Mouse (Mus musculus) ES-Bruce4 (cell line): ENCODE data around the gene Thada.

ENCODE experiments used
- CTCF ChIP-seq: IDR thresholded peaks from one replicate; pipeline ENCODE4 v1.8.1; 2011; ENCODE audit warnings: low read depth, low read length
- POLR2A ChIP-seq: IDR thresholded peaks from one replicate; pipeline ENCODE4 v1.8.1; 2011; ENCODE audit warnings: low read length; ENCODE audit not compliant: insufficient read depth

DNA sequence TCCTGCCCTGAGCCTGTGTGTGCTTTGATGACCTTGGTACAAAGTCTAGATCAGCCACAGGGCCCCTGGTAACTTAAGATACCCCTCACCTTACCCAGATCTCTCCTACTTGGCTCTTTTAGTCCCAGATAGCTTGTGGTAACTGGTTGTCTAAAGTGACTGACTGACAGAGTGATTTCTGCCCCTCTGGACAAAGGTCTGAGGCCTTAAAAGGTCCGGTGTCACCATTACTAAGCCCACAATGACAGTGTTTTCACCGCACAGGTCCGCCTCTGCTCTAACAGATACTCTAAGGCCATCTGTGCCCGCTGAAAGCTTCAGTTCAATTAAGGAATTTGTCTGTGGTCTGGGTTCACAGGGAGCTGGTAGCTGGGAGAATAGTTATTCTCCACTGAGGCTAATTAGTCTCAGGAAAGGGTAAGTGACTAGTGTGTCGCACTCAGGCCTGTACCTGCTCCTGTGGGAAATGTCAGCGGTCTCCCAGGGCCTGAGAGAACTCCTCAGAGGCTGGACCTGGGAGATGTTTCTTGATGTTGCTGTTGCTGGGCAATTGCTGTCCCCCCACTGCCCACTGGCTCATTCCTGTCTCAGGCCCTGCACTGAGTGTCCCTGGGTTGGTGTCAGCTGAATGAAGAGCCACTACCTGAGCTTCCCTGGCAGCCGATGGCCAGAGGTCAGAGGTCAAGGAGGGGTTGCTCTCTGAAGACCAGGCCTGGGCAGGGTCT is 319.4 kb downstream of the Thada start:
- no peak for TF ChIP-seq CTCF
- no peak for TF ChIP-seq POLR2A
